Mouse (Mus musculus) MEL (cell line): Measurements from ENCODE around the gene Sapcd1. TPM values are rescaled to one million over a fixed set of nuclear protein-coding genes. Genes with fewer than 3 reads are reported as not detected.

ENCODE experiments used
- DNase-seq: peaks from one replicate; pipeline ENCODE4 v3.0.0; 2011; ENCODE audit warnings: low read depth, low spot score
- H3K27ac ChIP-seq: 2 replicates; pipeline ENCODE4 v1.5.1; 2012; ENCODE audit warnings: low read depth, mild to moderate bottlenecking, control low read depth, low read length, moderate library complexity; ENCODE audit not compliant: control insufficient read depth
- H3K27me3 ChIP-seq, 2 experiments: fragments of 150-350 bp in 1 of 2; sonication (generic) in 1 of 2; 2 replicates each; pipeline ENCODE4 v1.6.1; 2012; ENCODE audit warnings: low read length in 2 of 2, mild to moderate bottlenecking in 2 of 2, improper control_type of control experiment in 1 of 2, moderate library complexity in 1 of 2; ENCODE audit not compliant: insufficient read depth in 2 of 2, control insufficient read depth in 1 of 2
- H3K36me3 ChIP-seq, 2 experiments: 2 replicates each; pipeline ENCODE4 v1.6.1; 2012 to 2014; ENCODE audit warnings: low read length in 2 of 2, improper control_type of control experiment in 1 of 2, inconsistent platforms in 1 of 2, mild to moderate bottlenecking in 1 of 2; ENCODE audit not compliant: insufficient read depth in 2 of 2, control insufficient read depth in 1 of 2
- H3K4me1 ChIP-seq, 2 experiments: fragments of 150-350 bp in 1 of 2; sonication (generic) in 1 of 2; 2 replicates each; pipeline ENCODE4 v1.6.1; 2012; ENCODE audit warnings: low read length in 2 of 2, improper control_type of control experiment in 1 of 2, mild to moderate bottlenecking in 1 of 2; ENCODE audit not compliant: insufficient read depth in 2 of 2, control insufficient read depth in 1 of 2
- H3K4me3 ChIP-seq, 2 experiments: fragments of 150-350 bp in 1 of 2; sonication (generic) in 1 of 2; 2 replicates each; pipeline ENCODE4 v1.5.1; 2012; ENCODE audit warnings: low read depth in 2 of 2, low read length in 2 of 2, mild to moderate bottlenecking in 2 of 2, moderate library complexity in 2 of 2, control low read depth in 1 of 2, improper control_type of control experiment in 1 of 2; ENCODE audit not compliant: control insufficient read depth in 1 of 2, insufficient read depth in 1 of 2
- H3K79me2 ChIP-seq: 2 replicates; pipeline ENCODE4 v1.6.1; 2012; ENCODE audit warnings: mild to moderate bottlenecking, low read length, moderate library complexity; ENCODE audit not compliant: control insufficient read depth, poor library complexity, insufficient read depth
- H3K9ac ChIP-seq: 2 replicates; pipeline ENCODE4 v1.6.1; 2012; ENCODE audit warnings: low read depth, mild to moderate bottlenecking, control low read depth, low read length, moderate library complexity; ENCODE audit not compliant: control insufficient read depth, poor library complexity, severe bottlenecking
- H3K9me3 ChIP-seq: fragments of 150-350 bp; sonication (generic); replicated peaks from 2 replicates; pipeline ENCODE4 v1.6.1; 2012; ENCODE audit warnings: mild to moderate bottlenecking, low read length, improper control_type of control experiment, moderate library complexity; ENCODE audit not compliant: insufficient read depth
- BHLHE40 ChIP-seq: IDR thresholded peaks from 2 replicates; pipeline ENCODE4 v1.6.1; 2012; ENCODE audit warnings: low read depth, mild to moderate bottlenecking, inconsistent platforms, low read length, improper control_type of control experiment, borderline replicate concordance
- CHD2 ChIP-seq: IDR thresholded peaks from 2 replicates; pipeline ENCODE4 v1.6.1; 2011; ENCODE audit warnings: low read length, improper control_type of control experiment
- CTCF ChIP-seq, 3 experiments: IDR thresholded peaks in 2 of 3; conservative IDR thresholded peaks in 1 of 3; 2 replicates each; pipeline ENCODE4 v1.5.1; 2011 to 2012; ENCODE audit warnings: low read length in 3 of 3, low read depth in 2 of 3, mild to moderate bottlenecking in 2 of 3, improper control_type of control experiment in 1 of 3, inconsistent platforms in 1 of 3, mixed read lengths in 1 of 3, moderate library complexity in 1 of 3; ENCODE audit not compliant: control insufficient read depth in 1 of 3, insufficient read depth in 1 of 3, poor library complexity in 1 of 3, severe bottlenecking in 1 of 3
- ELF1 ChIP-seq: IDR thresholded peaks from 2 replicates; pipeline ENCODE4 v1.6.1; 2014; ENCODE audit warnings: low read depth, mild to moderate bottlenecking, inconsistent platforms, low read length, improper control_type of control experiment, moderate library complexity
- EP300 ChIP-seq, 2 experiments: IDR thresholded peaks; 2 replicates each; pipeline ENCODE4 v1.6.1; 2011; ENCODE audit warnings: improper control_type of control experiment in 2 of 2, low read length in 2 of 2, low read depth in 1 of 2, mild to moderate bottlenecking in 1 of 2
- ETS1 ChIP-seq: IDR thresholded peaks from 2 replicates; pipeline ENCODE4 v1.6.1; 2012; ENCODE audit warnings: low read depth, mild to moderate bottlenecking, inconsistent platforms, low read length, improper control_type of control experiment, moderate library complexity
- GABPA ChIP-seq: IDR thresholded peaks from 2 replicates; pipeline ENCODE4 v1.6.1; 2012; ENCODE audit warnings: low read depth, mild to moderate bottlenecking, inconsistent platforms, low read length, improper control_type of control experiment, moderate library complexity
- GATA1 ChIP-seq: IDR thresholded peaks from 2 replicates; pipeline ENCODE4 v1.6.1; 2011; ENCODE audit warnings: low read depth, low read length, improper control_type of control experiment
- HCFC1 ChIP-seq: IDR thresholded peaks from 2 replicates; pipeline ENCODE4 v1.6.1; 2012; ENCODE audit warnings: low read depth, mild to moderate bottlenecking, inconsistent platforms, low read length, improper control_type of control experiment, moderate library complexity
- JUND ChIP-seq: IDR thresholded peaks from 2 replicates; pipeline ENCODE4 v1.6.1; 2011; ENCODE audit warnings: low read depth, mild to moderate bottlenecking, improper control_type of control experiment, low read length
- MAX ChIP-seq: IDR thresholded peaks from 2 replicates; pipeline ENCODE4 v1.6.1; 2011; ENCODE audit warnings: low read length, improper control_type of control experiment
- MAZ ChIP-seq: IDR thresholded peaks from 2 replicates; pipeline ENCODE4 v1.6.1; 2012; ENCODE audit warnings: low read depth, mild to moderate bottlenecking, inconsistent platforms, low read length, improper control_type of control experiment
- MYB ChIP-seq: IDR thresholded peaks from 2 replicates; pipeline ENCODE4 v1.6.1; 2011; ENCODE audit warnings: mild to moderate bottlenecking, low read depth, low read length, improper control_type of control experiment
- MYC ChIP-seq: IDR thresholded peaks from 2 replicates; pipeline ENCODE4 v1.6.1; 2011; ENCODE audit warnings: low read depth, mild to moderate bottlenecking, low read length, improper control_type of control experiment, moderate library complexity
- NELFE ChIP-seq: IDR thresholded peaks from 2 replicates; pipeline ENCODE4 v1.6.1; 2011; ENCODE audit warnings: low read depth, low read length, improper control_type of control experiment
- NRF1 ChIP-seq: IDR thresholded peaks from 2 replicates; pipeline ENCODE4 v1.6.1; 2014; ENCODE audit warnings: low read depth, mild to moderate bottlenecking, inconsistent platforms, low read length, improper control_type of control experiment, moderate library complexity; ENCODE audit not compliant: poor library complexity, insufficient read depth, severe bottlenecking
- POLR2A ChIP-seq, 2 experiments: IDR thresholded peaks; 2 replicates each; pipeline ENCODE4 v1.6.1; 2011 to 2012; ENCODE audit warnings: low read length in 2 of 2, mild to moderate bottlenecking in 2 of 2, control low read depth in 1 of 2, improper control_type of control experiment in 1 of 2, low read depth in 1 of 2, moderate library complexity in 1 of 2; ENCODE audit not compliant: control insufficient read depth in 1 of 2, insufficient read depth in 1 of 2, poor library complexity in 1 of 2
- POLR2AphosphoS5 ChIP-seq: IDR thresholded peaks from 2 replicates; pipeline ENCODE4 v1.6.1; 2012; ENCODE audit warnings: low read depth, borderline replicate concordance, mild to moderate bottlenecking, inconsistent platforms, low read length, moderate library complexity, mixed read lengths
- RAD21 ChIP-seq: IDR thresholded peaks from 2 replicates; pipeline ENCODE4 v1.6.1; 2011; ENCODE audit warnings: mild to moderate bottlenecking, low read depth, low read length, improper control_type of control experiment
- SIN3A ChIP-seq: IDR thresholded peaks from 2 replicates; pipeline ENCODE4 v1.6.1; 2012; ENCODE audit warnings: low read length, improper control_type of control experiment, inconsistent platforms
- TAL1 ChIP-seq: IDR thresholded peaks from 2 replicates; pipeline ENCODE4 v1.6.1; 2012; ENCODE audit warnings: mild to moderate bottlenecking, inconsistent platforms, low read length, moderate library complexity, mixed read lengths
- TBP ChIP-seq: IDR thresholded peaks from 2 replicates; pipeline ENCODE4 v1.8.0; 2011; ENCODE audit warnings: low read depth, low read length, improper control_type of control experiment
- TCF12 ChIP-seq: IDR thresholded peaks from 2 replicates; pipeline ENCODE4 v1.6.1; 2014; ENCODE audit warnings: low read depth, mild to moderate bottlenecking, inconsistent platforms, low read length, improper control_type of control experiment, moderate library complexity
- UBTF ChIP-seq: IDR thresholded peaks from 2 replicates; pipeline ENCODE4 v1.6.1; 2012; ENCODE audit warnings: low read depth, mild to moderate bottlenecking, inconsistent platforms, low read length, improper control_type of control experiment, moderate library complexity, borderline replicate concordance; ENCODE audit not compliant: insufficient read depth
- USF1 ChIP-seq: IDR thresholded peaks from 2 replicates; pipeline ENCODE4 v1.6.1; 2014; ENCODE audit warnings: low read depth, mild to moderate bottlenecking, inconsistent platforms, low read length, improper control_type of control experiment, moderate library complexity
- ZC3H11A ChIP-seq: IDR thresholded peaks from 2 replicates; pipeline ENCODE4 v1.6.1; 2012; ENCODE audit warnings: low read depth, mild to moderate bottlenecking, inconsistent platforms, low read length, improper control_type of control experiment
- ZKSCAN1 ChIP-seq: IDR thresholded peaks from 2 replicates; pipeline ENCODE4 v1.6.1; 2012; ENCODE audit warnings: low read depth, mild to moderate bottlenecking, inconsistent platforms, low read length, improper control_type of control experiment, moderate library complexity
- ZMIZ1 ChIP-seq: IDR thresholded peaks from 2 replicates; pipeline ENCODE4 v1.6.1; 2012; ENCODE audit warnings: low read depth, mild to moderate bottlenecking, inconsistent platforms, low read length, improper control_type of control experiment, moderate library complexity
- polyA plus RNA-seq, 2 experiments: library from polyadenylated mRNA; stranded (reverse) in 1 of 2; unstranded in 1 of 2; fragments of >175 nt in 1 of 2; fragments of >200 nt in 1 of 2; gene quantifications; 2 replicates each; pipeline versions ENCODE4 v1.2.1 to v1.2.4; 2012; ENCODE audit warnings: low replicate concordance in 2 of 2, low read depth in 1 of 2; ENCODE audit not compliant: insufficient read length in 2 of 2, insufficient read depth in 1 of 2, missing spikeins in 1 of 2
- total RNA-seq: library from RNA; depleted of rRNA; stranded (reverse); fragments of 300-350 nt; gene quantifications from 2 replicates; pipeline ENCODE4 v1.2.3, GENCODE M21; 2012

The Sapcd1 gene
- total and polyA plus RNA-seq, 3 experiments: 124 to 164 TPM; not detected in 1

- TF ChIP-seq ELF1 (0 out of 2 replicates have a peak, but pooled peaks have one; percentile 1), GATA1 (no peak), MYC (no peak), POLR2A (IDR thresholded peaks at IDR 0.05; ENCODE audit: control insufficient read depth in 1 of 2, insufficient read depth in 1 of 2, low read depth in 1 of 2, low read length in 2 of 2, poor library complexity in 1 of 2) (peak; percentile 43 to 67; a peak in 3 of 4 replicates), ZMIZ1 (peak; percentile 66; the same call in 1 of the 2 replicates), MYB (no peak), MAZ (0 out of 2 replicates have a peak, but pooled peaks have one; percentile 38), UBTF (no peak), HCFC1 (no peak), BHLHE40 (no peak), NELFE (peak; percentile 56; the same call in 1 of the 2 replicates), CTCF (IDR thresholded peaks at IDR 0.05 in 2 of 3, conservative IDR thresholded peaks at IDR 0.05 in 1 of 3; ENCODE audit: control insufficient read depth in 1 of 3, insufficient read depth in 1 of 3, low read depth in 2 of 3, low read length in 3 of 3, poor library complexity in 1 of 3, severe bottlenecking in 1 of 3) (no peak), ZC3H11A (no peak), TBP (no peak), GABPA (no peak), POLR2AphosphoS5 (no peak)
Observed at GRCm38 (mm10) chr17:35045807-35046680, 18.2 kb upstream of the Sapcd1 start (continued).

GRCm38 (mm10) chr17:35044904-35045806 lies 17.3 kb upstream of the Sapcd1 start:
- peak overlapping the region; percentile 91 for H3K27ac ChIP-seq
- peak; percentile 59 for TF ChIP-seq TBP
- TF ChIP-seq CHD2: peak; percentile 59
- no peak for TF ChIP-seq ZKSCAN1
- no peak for TF ChIP-seq ELF1
- peak; percentile 87 for TF ChIP-seq ETS1
- peak in 1 of 2 experiments; percentile 58; a peak in 2 of 4 replicates for TF ChIP-seq POLR2A (IDR thresholded peaks at IDR 0.05; ENCODE audit: control insufficient read depth in 1 of 2, insufficient read depth in 1 of 2, low read depth in 1 of 2, low read length in 2 of 2, poor library complexity in 1 of 2)
- TF ChIP-seq ZC3H11A: no peak
- TF ChIP-seq RAD21: no peak
- peak; percentile 58 for TF ChIP-seq TAL1
- TF ChIP-seq NELFE: peak; percentile 37; the same call in 1 of the 2 replicates
- TF ChIP-seq SIN3A: peak; percentile 82
- 0 out of 2 replicates have a peak, but pooled peaks have one; percentile 27 for TF ChIP-seq HCFC1
- 0 out of 2 replicates have a peak, but pooled peaks have one; percentile 6 for TF ChIP-seq JUND
- TF ChIP-seq TCF12: peak; percentile 75
- TF ChIP-seq GABPA: no peak
- TF ChIP-seq MAX: peak; percentile 64; the same call in 1 of the 2 replicates
- TF ChIP-seq GATA1: peak; percentile 93
- peak; percentile 22; the same call in 1 of the 2 replicates for TF ChIP-seq USF1
- TF ChIP-seq EP300 (IDR thresholded peaks at IDR 0.05; ENCODE audit: low read depth in 1 of 2, low read length in 2 of 2): peak; percentile 74 to 89
- peak; percentile 53; the same call in 1 of the 2 replicates for TF ChIP-seq BHLHE40
- TF ChIP-seq UBTF: no peak
- TF ChIP-seq NRF1: no peak

More at GRCm38 (mm10) chr17:35044904-35045806, 17.3 kb upstream of the Sapcd1 start:
- H3K4me1 ChIP-seq: peaks cover 7 to 41% of the 10 kb centered on the region in 2 experiments
- no peaks in the 10 kb centered on the region for H3K27me3 ChIP-seq
- peak overlapping the region; percentile 47 to 53; a peak in 3 of 4 replicates for H3K4me3 ChIP-seq
- peak overlapping the region; percentile 85 for H3K9ac ChIP-seq
- no peaks in the 10 kb centered on the region for H3K9me3 ChIP-seq
- peaks cover 7% of the 10 kb centered on the region for H3K79me2 ChIP-seq
- DNase-seq: peak; percentile 77
- peaks cover 0 to 30% of the 10 kb centered on the region in 2 experiments; a peak in 2 of 4 replicates for H3K36me3 ChIP-seq
